Mouse (Mus musculus) brain, embryonic 14.5 days (tissue): ENCODE results near the gene Wdsub1.

Experiments used
- CTCF ChIP-seq: fragments of 200-500 bp; IDR thresholded peaks from 2 replicates; pipeline ENCODE4 v1.5.1; 2012; ENCODE audit warnings: inconsistent platforms, mild to moderate bottlenecking, moderate library complexity, borderline replicate concordance; ENCODE audit not compliant: insufficient read depth, insufficient read length; ENCODE audit errors: extremely low read depth
- POLR2A ChIP-seq: fragments of 200-500 bp; IDR thresholded peaks from 2 replicates; pipeline ENCODE4 v1.6.1; 2012; ENCODE audit warnings: mild to moderate bottlenecking, inconsistent platforms, borderline replicate concordance; ENCODE audit not compliant: poor library complexity, insufficient read depth, insufficient read length, severe bottlenecking; ENCODE audit errors: extremely low read depth

DNA sequence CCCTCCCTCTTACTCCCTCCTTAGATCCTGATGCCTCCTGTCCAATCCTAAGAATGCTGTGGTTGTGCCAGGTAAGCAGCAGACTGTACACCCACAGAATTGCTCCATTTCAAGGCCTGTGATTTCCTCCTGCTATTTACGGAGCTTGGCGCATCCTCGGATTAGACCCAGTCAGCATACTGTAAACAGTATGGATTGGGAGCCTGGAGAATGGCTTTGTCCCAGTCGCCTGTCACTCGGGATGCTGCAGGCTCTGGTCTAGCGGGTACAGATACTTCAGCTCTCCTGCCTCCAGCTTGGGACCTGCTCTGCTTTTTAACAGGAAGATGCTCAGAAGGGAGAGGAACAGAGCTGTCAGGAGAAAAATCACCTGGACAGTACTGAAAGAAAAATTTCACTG, 63.0 kb downstream of the Wdsub1 start:
- TF ChIP-seq POLR2A (no peak), CTCF (no peak)
